Mouse (Mus musculus) embryonic facial prominence, embryonic 13.5 days (tissue): ENCODE data around the gene Fbxo44. TPM values are rescaled to one million over a fixed set of nuclear protein-coding genes. Genes with fewer than 3 reads are reported as not detected.

ENCODE experiments used
- ATAC-seq: fragments of 200-750 bp; cut with Nextera tagmentation; 2 replicates; pipeline ENCODE4 v1.8.0; 2017; ENCODE audit warnings: low read depth; ENCODE audit not compliant: insufficient number of reproducible peaks, insufficient read depth, low FRiP score, low TSS enrichment
- H3K27ac ChIP-seq: fragments of 300-500 bp; sonication (generic); 2 replicates; pipeline ENCODE4 v1.5.1; 2015; ENCODE audit warnings: moderate library complexity, mild to moderate bottlenecking, inconsistent platforms
- H3K27me3 ChIP-seq: fragments of 300-500 bp; sonication (generic); 2 replicates; pipeline ENCODE4 v1.6.1; 2015; ENCODE audit warnings: mild to moderate bottlenecking, inconsistent platforms
- H3K36me3 ChIP-seq: fragments of 300-500 bp; sonication (generic); 2 replicates; pipeline ENCODE4 v1.6.1; 2015; ENCODE audit warnings: mild to moderate bottlenecking, inconsistent platforms
- H3K4me1 ChIP-seq: fragments of 300-500 bp; sonication (generic); 2 replicates; pipeline ENCODE4 v1.6.1; 2015; ENCODE audit warnings: inconsistent platforms
- H3K4me2 ChIP-seq: fragments of 300-500 bp; sonication (generic); 2 replicates; pipeline ENCODE4 v1.6.1; 2015; ENCODE audit warnings: moderate library complexity, mild to moderate bottlenecking, inconsistent platforms
- H3K4me3 ChIP-seq: fragments of 300-500 bp; sonication (generic); 2 replicates; pipeline ENCODE4 v1.5.1; 2015; ENCODE audit warnings: mild to moderate bottlenecking, inconsistent platforms
- H3K9ac ChIP-seq: fragments of 300-500 bp; sonication (generic); 2 replicates; pipeline ENCODE4 v1.6.1; 2015; ENCODE audit warnings: mild to moderate bottlenecking, inconsistent platforms
- H3K9me3 ChIP-seq: fragments of 300-500 bp; sonication (generic); 2 replicates; pipeline ENCODE4 v1.6.1; 2016; ENCODE audit warnings: inconsistent platforms
- WGBS: fragments of 180-500 bp; shearing (Covaris S2); methylation state at CpG from one replicate; pipeline ENCODE4 v1.1.7; 2015; ENCODE audit warnings: mixed read lengths; 5-methylcytosine and 5-hydroxymethylcytosine counted together
- polyA plus RNA-seq: library from polyadenylated mRNA; unstranded; fragments of >200 nt; fragmentation: Nextera tagmentation; extraction: Ambion mirVana; gene quantifications from 2 replicates; pipeline ENCODE4 v1.2.1, GENCODE M21; 2015

Gene Fbxo44
- polyA plus RNA-seq, 1 experiment from 2014 or later: 13.5 TPM

DNA sequence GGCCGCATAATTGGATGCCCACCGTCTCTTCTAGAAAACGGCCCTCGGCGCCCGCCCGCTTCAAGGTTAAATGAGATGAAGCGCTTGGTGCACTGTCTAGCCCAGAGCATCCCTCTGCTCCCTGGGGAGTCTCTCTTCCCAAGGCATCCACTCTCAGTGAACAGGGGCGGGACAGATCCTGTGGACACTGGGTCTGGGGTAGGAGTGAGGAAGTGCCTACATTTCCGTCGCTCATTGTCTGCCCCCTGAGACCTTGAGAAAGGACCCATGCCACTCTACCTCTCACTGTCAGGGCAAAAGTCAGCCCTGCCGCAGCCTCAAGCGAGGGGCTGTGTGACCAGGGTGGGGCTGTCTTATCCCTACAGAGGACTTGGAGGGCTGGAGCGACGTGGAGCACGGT lies 4.2 kb upstream of the Fbxo44 start:
- H3K4me3 ChIP-seq: peak overlapping the region; percentile 38
- WGBS: under 1% methylated on average over 16 of the region's 16 CpGs
- H3K9ac ChIP-seq: no peak overlapping the region
- H3K4me2 ChIP-seq: peak overlapping the region; percentile 61
- H3K27me3 ChIP-seq: peaks cover 86% of the 10 kb centered on the region
- peaks cover 44% of the 10 kb centered on the region for H3K4me1 ChIP-seq
- H3K27ac ChIP-seq: no peak overlapping the region
- ATAC-seq: no peak
- H3K36me3 ChIP-seq: no peaks in the 10 kb centered on the region
- H3K9me3 ChIP-seq: no peaks in the 10 kb centered on the region

DNA sequence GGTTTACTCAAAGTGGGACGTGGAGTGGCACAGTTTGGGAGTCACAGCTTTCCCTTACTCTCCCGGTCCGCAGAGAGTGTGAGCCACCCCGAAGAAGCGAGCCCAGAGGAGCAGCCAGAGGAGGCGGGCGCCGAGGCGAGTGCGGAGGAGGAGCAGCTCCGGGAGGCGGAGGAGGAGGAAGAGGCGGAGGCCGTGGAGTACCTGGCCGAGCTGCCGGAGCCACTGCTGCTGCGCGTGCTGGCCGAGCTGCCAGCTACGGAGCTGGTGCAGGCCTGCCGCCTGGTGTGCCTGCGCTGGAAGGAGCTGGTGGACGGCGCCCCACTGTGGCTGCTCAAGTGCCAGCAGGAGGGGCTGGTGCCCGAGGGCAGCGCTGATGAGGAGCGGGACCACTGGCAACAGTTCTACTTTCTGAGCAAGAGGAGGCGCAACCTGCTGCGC lies 3.7 kb upstream of the Fbxo44 start:
- Histone ChIP-seq H3K4me1 (peaks cover 48% of the 10 kb centered on the region), H3K27ac (no peak overlapping the region), H3K4me3 (peak overlapping the region; percentile 38), H3K36me3 (no peaks in the 10 kb centered on the region), H3K9ac (peak overlapping the region; percentile 49; the same call in 1 of the 2 replicates), H3K27me3 (peaks cover 85% of the 10 kb centered on the region), H3K9me3 (no peaks in the 10 kb centered on the region), H3K4me2 (peak overlapping the region; percentile 61)
- under 1% methylated on average over 29 of the region's 29 CpGs for WGBS
- ATAC-seq: no peak

DNA sequence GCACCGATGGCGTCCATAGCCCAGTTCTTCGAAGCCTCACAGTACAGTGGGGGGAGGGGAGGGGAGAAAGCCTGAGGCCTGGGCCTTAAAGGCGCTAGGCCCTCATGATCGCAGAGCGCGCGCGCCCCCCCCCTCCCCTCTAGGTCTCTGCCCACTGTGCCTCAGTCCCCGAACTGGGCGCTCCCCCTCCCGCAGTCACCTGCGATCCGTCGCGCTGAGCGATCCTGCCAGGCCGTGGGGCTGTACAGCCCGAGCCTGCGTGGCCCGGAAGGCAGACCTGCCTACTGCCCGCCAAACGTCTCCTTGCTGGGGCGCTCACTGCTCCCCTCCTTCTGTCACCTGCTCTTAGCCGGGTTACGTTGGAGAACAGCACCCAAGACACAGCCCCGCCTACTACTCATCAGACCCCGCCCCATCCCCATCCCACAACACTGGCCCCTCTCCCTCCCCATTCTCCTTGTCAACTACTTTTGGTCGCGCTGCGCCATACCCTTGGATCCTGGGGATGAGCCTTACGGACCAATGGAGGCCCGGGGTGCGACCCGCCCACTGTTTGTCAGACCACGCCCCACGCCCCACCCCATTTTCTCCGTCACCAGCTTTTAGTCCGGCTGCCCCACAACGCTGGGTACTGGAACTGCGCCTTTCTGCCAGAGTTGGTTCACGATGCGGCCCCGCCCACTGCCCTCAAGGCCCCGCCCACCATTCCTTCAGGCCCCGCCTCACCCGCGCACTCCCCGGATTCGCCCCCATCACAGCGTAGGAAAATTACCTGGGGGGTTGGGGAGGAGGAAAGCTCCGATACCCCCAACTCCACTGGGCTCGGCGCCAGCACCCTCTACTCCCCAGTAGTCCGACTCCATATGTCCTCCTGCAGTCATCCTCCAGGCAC lies 492 bp downstream of the Fbxo44 start:
- Histone ChIP-seq H3K4me3 (peak overlapping the region; percentile 64), H3K27me3 (peaks cover 51% of the 10 kb centered on the region), H3K9me3 (no peaks in the 10 kb centered on the region), H3K9ac (peak overlapping the region; percentile 77), H3K4me1 (peaks cover 43% of the 10 kb centered on the region), H3K4me2 (peak overlapping the region; percentile 96), H3K36me3 (peaks cover 16% of the 10 kb centered on the region), H3K27ac (no peak overlapping the region)
- under 1% methylated on average over 54 of the region's 55 CpGs for WGBS
- ATAC-seq: peak; percentile 81

DNA sequence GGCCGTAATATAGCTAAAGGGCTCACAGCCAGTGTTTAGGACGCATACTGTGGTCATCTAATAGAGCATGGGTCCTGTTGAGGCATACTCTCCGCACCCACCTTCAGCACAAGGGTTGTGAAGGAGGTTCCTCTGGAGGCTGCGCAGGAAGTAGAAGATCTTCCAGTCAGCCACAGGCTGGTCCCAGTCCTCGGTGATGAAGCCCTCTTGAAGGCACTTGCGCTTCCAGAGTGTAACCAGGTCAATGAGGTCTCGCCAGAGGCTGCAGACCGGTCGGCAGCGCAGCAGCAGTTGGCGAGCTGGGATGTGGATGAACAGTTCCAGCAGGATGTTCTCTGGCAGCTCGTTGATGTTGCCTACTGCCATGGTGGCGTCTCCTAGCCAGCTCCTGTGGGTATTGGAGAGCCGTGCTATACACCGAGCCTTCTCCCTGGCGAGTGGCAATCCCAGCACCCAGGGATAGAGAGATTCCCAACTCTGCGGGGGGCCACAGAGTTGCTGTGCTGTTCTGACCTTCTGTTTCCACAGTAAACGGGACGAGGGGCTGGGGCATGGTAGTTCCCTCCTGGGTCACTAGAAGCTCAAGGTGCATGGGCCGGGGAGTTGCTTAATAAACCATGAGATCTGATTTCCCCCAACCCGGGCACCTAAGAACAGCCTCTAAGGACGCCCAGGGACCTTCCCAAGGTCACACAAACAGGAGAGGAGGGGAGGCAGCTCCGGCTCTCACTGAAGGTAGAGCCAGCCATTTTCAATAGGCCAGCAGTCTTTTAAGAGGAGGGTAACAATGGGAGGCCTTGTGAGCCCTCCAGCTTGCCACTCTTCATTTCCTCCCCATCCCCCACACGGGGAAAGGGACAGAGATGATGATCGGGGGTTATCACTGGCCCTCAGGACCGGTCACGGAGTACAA lies 1.6 kb downstream of the Fbxo44 start:
- Histone ChIP-seq H3K27ac (no peak overlapping the region), H3K9me3 (no peaks in the 10 kb centered on the region), H3K4me3 (peak overlapping the region; percentile 64), H3K9ac (peak overlapping the region; percentile 77), H3K27me3 (peaks cover 40% of the 10 kb centered on the region), H3K36me3 (peaks cover 16% of the 10 kb centered on the region), H3K4me1 (peaks cover 32% of the 10 kb centered on the region), H3K4me2 (peak overlapping the region; percentile 96)
- no peak for ATAC-seq
- WGBS: 26% methylated on average over 27 of the region's 27 CpGs

DNA sequence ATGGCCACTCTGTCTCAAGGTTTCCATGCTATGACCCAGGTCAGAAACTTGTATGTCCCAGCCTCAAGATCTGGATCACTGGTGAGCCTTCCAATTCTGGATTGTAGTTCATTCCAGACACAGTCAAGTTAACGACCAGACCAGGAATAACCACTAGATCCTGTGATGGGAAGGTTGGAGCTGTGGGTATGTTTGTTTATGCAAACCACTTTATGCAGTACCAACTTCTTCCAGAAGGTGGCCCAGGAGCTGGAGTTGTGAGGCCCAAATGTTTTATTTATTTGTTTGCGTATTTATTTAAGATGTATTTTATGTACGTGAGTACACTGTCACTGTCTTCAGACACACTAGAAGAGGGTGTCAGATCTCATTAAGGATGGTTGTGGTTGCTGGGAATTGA lies 5.3 kb downstream of the Fbxo44 start:
- Histone ChIP-seq H3K9me3 (no peaks in the 10 kb centered on the region), H3K36me3 (peaks cover 22% of the 10 kb centered on the region), H3K27me3 (peaks cover 3% of the 10 kb centered on the region; the same call in 1 of the 2 replicates), H3K9ac (no peak overlapping the region), H3K4me3 (no peak overlapping the region), H3K4me1 (peaks cover 26% of the 10 kb centered on the region), H3K27ac (no peak overlapping the region), H3K4me2 (no peak overlapping the region)
- 63% methylated on average over 3 of the region's 3 CpGs for WGBS
- ATAC-seq: no peak

DNA sequence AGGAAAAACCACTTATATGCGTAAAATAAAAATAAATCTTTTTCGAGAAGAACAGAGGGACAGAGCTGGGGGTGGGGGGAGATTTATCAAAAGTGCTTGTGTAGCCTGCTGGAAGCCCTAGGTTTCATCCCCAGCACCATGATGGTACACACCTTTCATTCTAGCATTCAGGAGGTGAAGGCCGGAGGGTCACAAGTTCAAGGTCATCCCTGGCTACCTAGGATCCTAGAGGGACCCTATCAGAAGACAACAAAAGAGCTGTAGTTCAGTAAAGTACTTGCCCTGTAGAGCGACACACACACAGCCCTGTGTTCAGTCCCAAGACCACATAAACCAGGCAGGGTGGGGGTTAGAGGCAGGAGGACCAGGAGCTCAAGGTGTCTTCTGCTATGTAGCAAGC lies 6.3 kb downstream of the Fbxo44 start:
- peaks cover 22% of the 10 kb centered on the region for H3K36me3 ChIP-seq
- peaks cover 24% of the 10 kb centered on the region for H3K4me1 ChIP-seq
- peaks cover 2% of the 10 kb centered on the region; the same call in 1 of the 2 replicates for H3K27me3 ChIP-seq
- no peaks in the 10 kb centered on the region for H3K9me3 ChIP-seq
- no peak overlapping the region for H3K4me2 ChIP-seq
- H3K9ac ChIP-seq: no peak overlapping the region
- H3K4me3 ChIP-seq: no peak overlapping the region
- no peak overlapping the region for H3K27ac ChIP-seq
- 89% methylated on average over 4 of the region's 4 CpGs for WGBS
- no peak for ATAC-seq

DNA sequence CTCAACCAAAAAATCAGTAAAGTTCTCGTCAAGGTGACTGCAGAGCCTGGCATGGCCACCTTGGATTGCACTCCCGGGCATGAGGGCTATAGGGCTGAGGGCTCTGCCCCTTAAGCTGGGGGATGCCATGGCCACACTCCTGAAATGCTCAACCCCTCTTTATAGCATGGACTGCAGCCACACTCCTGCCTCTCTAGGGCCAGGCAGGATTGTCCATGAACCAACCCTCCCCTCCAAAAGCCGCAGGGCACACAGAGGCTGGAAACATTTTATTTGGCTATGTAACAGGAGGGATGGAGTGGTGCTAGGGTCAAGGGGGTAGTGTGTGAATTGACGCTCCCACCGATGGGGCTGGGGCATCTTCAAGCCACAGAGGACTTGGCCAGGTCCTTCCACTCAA lies 7.7 kb downstream of the Fbxo44 start:
- ATAC-seq: no peak
- H3K4me2 ChIP-seq: no peak overlapping the region
- no peak overlapping the region for H3K4me3 ChIP-seq
- H3K4me1 ChIP-seq: peaks cover 17% of the 10 kb centered on the region
- H3K9me3 ChIP-seq: no peaks in the 10 kb centered on the region
- 0 out of 2 replicates have a peak overlapping the region, but pooled peaks have one; percentile 16 for H3K9ac ChIP-seq
- no peaks in the 10 kb centered on the region for H3K27me3 ChIP-seq
- 82% methylated on average over 5 of the region's 5 CpGs for WGBS
- H3K27ac ChIP-seq: peak overlapping the region; percentile 55; the same call in 1 of the 2 replicates
- peaks cover 22% of the 10 kb centered on the region for H3K36me3 ChIP-seq

DNA sequence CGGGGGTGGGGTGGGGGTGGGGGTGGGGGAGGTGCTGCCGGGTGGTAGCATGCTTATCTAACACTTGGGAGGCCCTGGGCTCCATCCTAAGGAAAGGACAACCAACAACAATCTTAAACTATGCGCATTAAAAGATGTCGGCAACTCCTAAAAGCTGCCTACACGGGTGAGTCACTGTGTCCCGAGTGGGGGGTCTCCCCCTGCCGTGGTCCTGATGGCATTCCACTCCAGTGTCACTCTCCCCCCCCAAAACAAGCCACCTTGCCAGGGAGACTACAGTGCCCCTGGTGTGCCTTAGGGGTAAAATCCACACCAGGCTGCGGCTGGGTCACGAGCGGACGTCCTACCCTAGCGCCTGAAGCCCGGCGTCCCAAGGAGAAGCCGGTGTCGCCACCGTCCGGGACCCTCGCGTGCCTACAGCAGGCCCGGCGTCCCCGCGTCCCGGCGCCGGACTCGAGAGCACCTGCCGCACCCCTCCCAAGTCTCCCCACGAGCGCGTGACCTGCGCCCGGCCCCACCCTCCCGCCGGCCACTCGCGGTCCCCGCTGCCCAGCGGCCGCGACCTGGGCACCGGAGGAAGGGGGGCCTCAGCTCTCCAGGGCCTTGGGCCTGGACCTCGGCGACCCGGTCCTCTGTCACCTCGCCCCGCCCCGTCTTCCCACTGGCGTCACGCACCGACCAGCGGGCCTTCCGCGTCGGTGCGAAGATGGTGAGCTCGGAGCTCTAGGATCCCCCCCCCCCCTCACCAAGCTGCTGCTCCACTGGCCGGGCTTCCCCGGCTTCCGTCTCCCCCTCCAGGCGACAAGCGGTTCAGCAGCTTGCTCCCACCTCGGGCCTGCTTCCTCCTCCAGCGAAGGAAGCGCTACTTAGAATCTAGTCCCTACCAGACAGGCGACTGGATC lies 8.8 kb downstream of the Fbxo44 start, which contains the start of gene Fbxo6:
Gene Fbxo6 (minus strand): TSS at position 874 of the 902 bp plus-strand sequence.
- H3K36me3 ChIP-seq: peaks cover 23% of the 10 kb centered on the region
- no peaks in the 10 kb centered on the region for H3K27me3 ChIP-seq
- peak within 1 kb of the TSS; percentile 66 for H3K4me3 ChIP-seq
- under 1% methylated on average over 62 of the region's 67 CpGs for WGBS
- peak within 1 kb of the TSS; percentile 78 for H3K9ac ChIP-seq
- H3K4me2 ChIP-seq: peak within 1 kb of the TSS; percentile 96
- peak within 1 kb of the TSS; percentile 55 for H3K27ac ChIP-seq
- peak; percentile 76 for ATAC-seq
- peaks cover 17% of the 10 kb centered on the region for H3K4me1 ChIP-seq
- H3K9me3 ChIP-seq: no peaks in the 10 kb centered on the region

DNA sequence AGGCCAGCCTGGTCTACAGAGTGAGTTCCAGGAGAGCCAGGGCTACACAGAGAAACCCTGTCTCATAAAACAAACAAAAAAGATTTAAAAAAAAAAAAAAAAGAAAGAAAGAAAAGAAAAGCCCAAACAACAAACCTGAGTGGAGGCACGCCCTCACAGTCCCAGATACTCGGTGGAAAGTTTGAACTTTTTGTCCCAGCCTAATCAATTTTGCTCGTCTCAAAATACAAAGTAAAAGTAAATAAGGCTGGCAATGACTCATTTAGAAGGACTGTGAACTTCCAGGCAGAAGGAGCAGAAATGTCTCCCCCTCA lies 9.4 kb downstream of the Fbxo44 start:
- Histone ChIP-seq H3K27me3 (no peaks in the 10 kb centered on the region), H3K4me3 (peak overlapping the region; percentile 66), H3K4me1 (peaks cover 17% of the 10 kb centered on the region), H3K27ac (no peak overlapping the region), H3K9me3 (no peaks in the 10 kb centered on the region), H3K4me2 (peak overlapping the region; percentile 96), H3K36me3 (peaks cover 24% of the 10 kb centered on the region), H3K9ac (peak overlapping the region; percentile 78)
- ATAC-seq: no peak
- WGBS: 41% methylated on average over 3 of the region's 3 CpGs

DNA sequence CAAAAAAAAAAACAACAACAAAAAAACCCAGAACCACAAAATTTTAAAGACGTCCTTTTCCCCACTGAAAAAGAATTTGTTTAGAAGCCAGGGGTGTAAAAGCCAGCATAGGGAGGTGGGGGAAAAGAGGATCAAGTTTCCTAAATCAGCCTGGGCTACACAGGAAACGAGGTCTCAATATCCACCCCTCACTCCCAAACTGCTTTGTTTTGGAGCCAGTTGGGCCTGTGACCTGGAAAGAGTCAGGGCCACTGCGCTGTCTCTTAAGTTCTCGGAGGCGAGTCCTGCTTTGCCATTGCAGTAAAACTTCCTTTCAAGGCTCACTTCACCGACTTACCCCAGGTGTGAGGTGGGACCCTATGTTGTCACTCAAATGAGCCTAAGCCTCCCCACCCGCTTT lies 10.0 kb downstream of the Fbxo44 start:
- H3K4me2 ChIP-seq: 0 out of 2 replicates have a peak overlapping the region, but pooled peaks have one; percentile 7
- WGBS: 24% methylated on average over 7 of the region's 7 CpGs
- H3K9me3 ChIP-seq: no peaks in the 10 kb centered on the region
- no peak for ATAC-seq
- H3K27ac ChIP-seq: no peak overlapping the region
- H3K4me3 ChIP-seq: no peak overlapping the region
- peaks cover 26% of the 10 kb centered on the region for H3K36me3 ChIP-seq
- H3K9ac ChIP-seq: no peak overlapping the region
- peaks cover 17% of the 10 kb centered on the region for H3K4me1 ChIP-seq
- H3K27me3 ChIP-seq: no peaks in the 10 kb centered on the region

DNA sequence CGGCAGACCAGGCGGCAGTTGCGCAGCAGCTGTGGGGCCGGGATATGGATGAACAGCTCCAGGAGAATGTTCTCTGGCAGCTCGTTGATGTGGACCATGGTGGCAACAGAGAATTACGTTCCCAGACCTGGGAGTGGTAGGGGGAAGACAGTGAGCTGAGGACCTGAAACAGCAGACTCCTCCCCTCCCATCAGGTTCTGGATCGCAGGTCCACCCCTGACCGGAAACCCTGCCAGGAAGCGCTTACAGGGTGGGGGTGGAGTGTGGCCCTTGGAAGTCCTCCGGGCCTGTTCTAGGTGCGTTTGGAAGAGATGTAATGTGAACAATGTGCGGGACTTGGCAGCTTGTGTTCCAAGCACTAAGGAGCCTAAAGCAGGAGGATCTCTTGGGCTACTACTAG lies 10.7 kb downstream of the Fbxo44 start:
- Histone ChIP-seq H3K36me3 (peaks cover 33% of the 10 kb centered on the region), H3K27ac (no peak overlapping the region), H3K4me3 (no peak overlapping the region)

More for the DNA sequence above, 10.7 kb downstream of the Fbxo44 start:
- Histone ChIP-seq H3K4me2 (no peak overlapping the region), H3K4me1 (peaks cover 17% of the 10 kb centered on the region), H3K9ac (no peak overlapping the region), H3K9me3 (no peaks in the 10 kb centered on the region), H3K27me3 (no peaks in the 10 kb centered on the region)
- no peak for ATAC-seq
- WGBS: 61% methylated on average over 12 of the region's 12 CpGs
